Mouse (Mus musculus): ENCODE measurements around the gene Tbc1d7.

GRCm38 (mm10) chr13:43159429-43159828 lies 11.9 kb downstream of the Tbc1d7 start:
- TF ChIP-seq CTCF (conservative IDR thresholded peaks at IDR 0.05; ENCODE audit: low read length) (no peak), POU5F1 (IDR thresholded peaks at IDR 0.05; ENCODE audit: borderline replicate concordance, low read length) (no peak)
